Mouse (Mus musculus) MEL (cell line): ENCODE results near the gene Tbc1d7. TPM values are rescaled to one million over a fixed set of nuclear protein-coding genes. Genes with fewer than 3 reads are reported as not detected.

Experiments used
- DNase-seq: peaks from one replicate; pipeline ENCODE4 v3.0.0; 2011; ENCODE audit warnings: low read depth, low spot score
- H3K27ac ChIP-seq: 2 replicates; pipeline ENCODE4 v1.5.1; 2012; ENCODE audit warnings: low read depth, mild to moderate bottlenecking, control low read depth, low read length, moderate library complexity; ENCODE audit not compliant: control insufficient read depth
- H3K27me3 ChIP-seq, 2 experiments: fragments of 150-350 bp in 1 of 2; sonication (generic) in 1 of 2; 2 replicates each; pipeline ENCODE4 v1.6.1; 2012; ENCODE audit warnings: low read length in 2 of 2, mild to moderate bottlenecking in 2 of 2, improper control_type of control experiment in 1 of 2, moderate library complexity in 1 of 2; ENCODE audit not compliant: insufficient read depth in 2 of 2, control insufficient read depth in 1 of 2
- H3K36me3 ChIP-seq, 2 experiments: 2 replicates each; pipeline ENCODE4 v1.6.1; 2012 to 2014; ENCODE audit warnings: low read length in 2 of 2, improper control_type of control experiment in 1 of 2, inconsistent platforms in 1 of 2, mild to moderate bottlenecking in 1 of 2; ENCODE audit not compliant: insufficient read depth in 2 of 2, control insufficient read depth in 1 of 2
- H3K4me1 ChIP-seq, 2 experiments: fragments of 150-350 bp in 1 of 2; sonication (generic) in 1 of 2; 2 replicates each; pipeline ENCODE4 v1.6.1; 2012; ENCODE audit warnings: low read length in 2 of 2, improper control_type of control experiment in 1 of 2, mild to moderate bottlenecking in 1 of 2; ENCODE audit not compliant: insufficient read depth in 2 of 2, control insufficient read depth in 1 of 2
- H3K4me3 ChIP-seq, 2 experiments: fragments of 150-350 bp in 1 of 2; sonication (generic) in 1 of 2; 2 replicates each; pipeline ENCODE4 v1.5.1; 2012; ENCODE audit warnings: low read depth in 2 of 2, low read length in 2 of 2, mild to moderate bottlenecking in 2 of 2, moderate library complexity in 2 of 2, control low read depth in 1 of 2, improper control_type of control experiment in 1 of 2; ENCODE audit not compliant: control insufficient read depth in 1 of 2, insufficient read depth in 1 of 2
- H3K79me2 ChIP-seq: 2 replicates; pipeline ENCODE4 v1.6.1; 2012; ENCODE audit warnings: mild to moderate bottlenecking, low read length, moderate library complexity; ENCODE audit not compliant: control insufficient read depth, poor library complexity, insufficient read depth
- H3K9ac ChIP-seq: 2 replicates; pipeline ENCODE4 v1.6.1; 2012; ENCODE audit warnings: low read depth, mild to moderate bottlenecking, control low read depth, low read length, moderate library complexity; ENCODE audit not compliant: control insufficient read depth, poor library complexity, severe bottlenecking
- H3K9me3 ChIP-seq: fragments of 150-350 bp; sonication (generic); replicated peaks from 2 replicates; pipeline ENCODE4 v1.6.1; 2012; ENCODE audit warnings: mild to moderate bottlenecking, low read length, improper control_type of control experiment, moderate library complexity; ENCODE audit not compliant: insufficient read depth
- BHLHE40 ChIP-seq: IDR thresholded peaks from 2 replicates; pipeline ENCODE4 v1.6.1; 2012; ENCODE audit warnings: low read depth, mild to moderate bottlenecking, inconsistent platforms, low read length, improper control_type of control experiment, borderline replicate concordance
- CHD2 ChIP-seq: IDR thresholded peaks from 2 replicates; pipeline ENCODE4 v1.6.1; 2011; ENCODE audit warnings: low read length, improper control_type of control experiment
- E2F4 ChIP-seq: IDR thresholded peaks from 2 replicates; pipeline ENCODE4 v1.6.1; 2011; ENCODE audit warnings: low read depth, low read length, improper control_type of control experiment, borderline replicate concordance
- ELF1 ChIP-seq: IDR thresholded peaks from 2 replicates; pipeline ENCODE4 v1.6.1; 2014; ENCODE audit warnings: low read depth, mild to moderate bottlenecking, inconsistent platforms, low read length, improper control_type of control experiment, moderate library complexity
- GABPA ChIP-seq: IDR thresholded peaks from 2 replicates; pipeline ENCODE4 v1.6.1; 2012; ENCODE audit warnings: low read depth, mild to moderate bottlenecking, inconsistent platforms, low read length, improper control_type of control experiment, moderate library complexity
- GATA1 ChIP-seq: IDR thresholded peaks from 2 replicates; pipeline ENCODE4 v1.6.1; 2011; ENCODE audit warnings: low read depth, low read length, improper control_type of control experiment
- HCFC1 ChIP-seq: IDR thresholded peaks from 2 replicates; pipeline ENCODE4 v1.6.1; 2012; ENCODE audit warnings: low read depth, mild to moderate bottlenecking, inconsistent platforms, low read length, improper control_type of control experiment, moderate library complexity
- KAT2A ChIP-seq: conservative IDR thresholded peaks from 2 replicates; pipeline ENCODE4 v1.6.1; 2012; ENCODE audit warnings: low read depth, low read length, improper control_type of control experiment, inconsistent platforms
- MAFK ChIP-seq: IDR thresholded peaks from 2 replicates; pipeline ENCODE4 v1.6.1; 2011; ENCODE audit warnings: low read depth, mild to moderate bottlenecking, low read length, improper control_type of control experiment, borderline replicate concordance
- MAX ChIP-seq: IDR thresholded peaks from 2 replicates; pipeline ENCODE4 v1.6.1; 2011; ENCODE audit warnings: low read length, improper control_type of control experiment
- MEF2A ChIP-seq: IDR thresholded peaks from 2 replicates; pipeline ENCODE4 v1.6.1; 2014; ENCODE audit warnings: low read depth, mild to moderate bottlenecking, inconsistent platforms, low read length, improper control_type of control experiment; ENCODE audit not compliant: poor library complexity, insufficient replicate concordance, severe bottlenecking; ENCODE audit errors: extremely low read depth
- MYB ChIP-seq: IDR thresholded peaks from 2 replicates; pipeline ENCODE4 v1.6.1; 2011; ENCODE audit warnings: mild to moderate bottlenecking, low read depth, low read length, improper control_type of control experiment
- MYC ChIP-seq: IDR thresholded peaks from 2 replicates; pipeline ENCODE4 v1.6.1; 2011; ENCODE audit warnings: low read depth, mild to moderate bottlenecking, low read length, improper control_type of control experiment, moderate library complexity
- RCOR1 ChIP-seq: IDR thresholded peaks from 2 replicates; pipeline ENCODE4 v1.6.1; 2012; ENCODE audit warnings: low read depth, mild to moderate bottlenecking, inconsistent platforms, low read length, improper control_type of control experiment
- SIN3A ChIP-seq: IDR thresholded peaks from 2 replicates; pipeline ENCODE4 v1.6.1; 2012; ENCODE audit warnings: low read length, improper control_type of control experiment, inconsistent platforms
- SMC3 ChIP-seq: IDR thresholded peaks from 2 replicates; pipeline ENCODE4 v1.6.1; 2011; ENCODE audit warnings: low read depth, low read length, improper control_type of control experiment
- TBP ChIP-seq: IDR thresholded peaks from 2 replicates; pipeline ENCODE4 v1.8.0; 2011; ENCODE audit warnings: low read depth, low read length, improper control_type of control experiment
- TCF12 ChIP-seq: IDR thresholded peaks from 2 replicates; pipeline ENCODE4 v1.6.1; 2014; ENCODE audit warnings: low read depth, mild to moderate bottlenecking, inconsistent platforms, low read length, improper control_type of control experiment, moderate library complexity
- USF1 ChIP-seq: IDR thresholded peaks from 2 replicates; pipeline ENCODE4 v1.6.1; 2014; ENCODE audit warnings: low read depth, mild to moderate bottlenecking, inconsistent platforms, low read length, improper control_type of control experiment, moderate library complexity
- ZKSCAN1 ChIP-seq: IDR thresholded peaks from 2 replicates; pipeline ENCODE4 v1.6.1; 2012; ENCODE audit warnings: low read depth, mild to moderate bottlenecking, inconsistent platforms, low read length, improper control_type of control experiment, moderate library complexity
- ZMIZ1 ChIP-seq: IDR thresholded peaks from 2 replicates; pipeline ENCODE4 v1.6.1; 2012; ENCODE audit warnings: low read depth, mild to moderate bottlenecking, inconsistent platforms, low read length, improper control_type of control experiment, moderate library complexity
- polyA plus RNA-seq, 2 experiments: library from polyadenylated mRNA; stranded (reverse) in 1 of 2; unstranded in 1 of 2; fragments of >175 nt in 1 of 2; fragments of >200 nt in 1 of 2; gene quantifications; 2 replicates each; pipeline versions ENCODE4 v1.2.1 to v1.2.4; 2012; ENCODE audit warnings: low replicate concordance in 2 of 2, low read depth in 1 of 2; ENCODE audit not compliant: insufficient read length in 2 of 2, insufficient read depth in 1 of 2, missing spikeins in 1 of 2
- total RNA-seq: library from RNA; depleted of rRNA; stranded (reverse); fragments of 300-350 nt; gene quantifications from 2 replicates; pipeline ENCODE4 v1.2.3, GENCODE M21; 2012

Gene Tbc1d7
- total and polyA plus RNA-seq, 3 experiments = 11.6 to 29.4 TPM; not detected in 1

DNA sequence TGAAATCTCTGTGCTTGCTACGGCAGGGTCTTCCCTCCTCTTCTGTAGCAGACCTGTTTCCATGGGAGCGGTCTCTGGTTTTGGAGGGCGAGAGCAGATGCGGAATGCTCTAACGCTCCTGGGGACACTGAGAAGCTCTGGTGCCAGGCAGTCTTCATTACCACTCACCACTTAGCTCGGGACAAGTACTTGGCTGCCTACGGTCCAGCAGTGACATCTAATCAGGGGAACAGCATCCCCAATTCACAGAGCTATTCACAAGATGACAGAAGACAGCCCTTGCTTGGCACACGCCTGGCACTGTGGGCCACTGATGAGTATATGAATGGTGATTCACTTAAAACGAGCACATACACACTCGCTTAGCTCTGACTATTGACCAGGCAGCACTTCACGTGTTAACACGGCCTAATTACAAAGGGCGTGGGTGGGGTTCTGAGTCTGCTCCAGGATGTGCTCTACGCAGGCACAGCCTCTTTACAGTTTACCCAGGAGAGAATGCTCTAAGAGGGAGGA, 19.2 kb downstream of the Tbc1d7 start:
- H3K9ac ChIP-seq = no peak overlapping the region
- no peaks in the 10 kb centered on the region for H3K27me3 ChIP-seq
- TF ChIP-seq HCFC1 = no peak
- no peak for TF ChIP-seq TCF12
- no peak for TF ChIP-seq E2F4
- TF ChIP-seq ZKSCAN1 = no peak
- TF ChIP-seq TBP = no peak
- no peak for TF ChIP-seq SIN3A
- TF ChIP-seq CHD2 = no peak
- TF ChIP-seq GATA1 = no peak
- no peaks in the 10 kb centered on the region for H3K9me3 ChIP-seq
- no peak overlapping the region for H3K27ac ChIP-seq
- H3K36me3 ChIP-seq = no peaks in the 10 kb centered on the region
- H3K4me3 ChIP-seq = no peak overlapping the region
- H3K79me2 ChIP-seq = no peaks in the 10 kb centered on the region
- DNase-seq = no peak
- H3K4me1 ChIP-seq = no peaks in the 10 kb centered on the region

DNA sequence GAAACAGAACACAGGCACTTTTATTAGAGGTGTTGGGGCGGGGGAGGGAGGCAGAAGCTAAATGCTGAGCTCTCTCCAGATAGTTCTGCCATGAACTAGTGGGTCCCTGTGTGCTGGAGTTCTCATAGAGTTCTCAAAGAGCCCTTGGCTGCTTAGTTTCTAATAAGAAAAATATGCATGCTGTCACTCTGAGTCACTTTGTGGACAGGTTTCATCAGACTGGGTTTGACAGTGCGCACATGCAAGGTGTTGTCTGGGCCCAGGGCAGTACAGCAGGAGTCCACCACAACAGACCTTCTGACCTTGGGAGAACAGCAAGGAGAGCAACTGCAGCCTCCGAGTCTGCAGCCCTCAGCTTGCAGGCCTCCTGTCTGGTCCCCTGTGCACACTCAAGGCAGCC, 21.6 kb downstream of the Tbc1d7 start:
- H3K9ac ChIP-seq = no peak overlapping the region
- DNase-seq = no peak
- H3K4me3 ChIP-seq = no peak overlapping the region
- TF ChIP-seq MYC = no peak
- TF ChIP-seq, all 39 proteins: peak for 0
- Histone ChIP-seq H3K36me3 (no peaks in the 10 kb centered on the region), H3K4me1 (no peaks in the 10 kb centered on the region), H3K27me3 (no peaks in the 10 kb centered on the region; a peak in 1 of 4 replicates), H3K79me2 (no peaks in the 10 kb centered on the region), H3K27ac (no peak overlapping the region), H3K9me3 (no peaks in the 10 kb centered on the region)

DNA sequence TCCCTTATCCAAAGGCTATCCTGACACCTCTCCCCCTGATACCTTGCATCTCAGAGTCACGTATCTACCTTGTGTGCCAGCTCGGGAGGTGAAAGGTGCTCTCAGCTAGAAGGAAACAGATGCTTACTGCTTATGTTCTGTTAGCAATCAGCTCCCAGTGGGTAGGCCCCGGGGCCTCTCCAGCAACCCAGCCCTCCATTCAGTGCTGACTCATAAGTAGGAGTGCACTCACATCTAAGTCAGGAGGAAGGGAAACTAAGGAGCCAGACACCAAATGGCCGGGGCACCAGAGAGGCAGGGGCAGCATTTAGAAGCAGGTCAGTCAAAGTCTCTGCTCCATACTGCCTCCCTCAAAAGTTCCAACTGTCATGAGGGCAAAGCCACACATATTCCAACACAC, 22.6 kb downstream of the Tbc1d7 start:
- DNase-seq = no peak
- Histone ChIP-seq H3K4me3 (no peak overlapping the region), H3K9me3 (no peaks in the 10 kb centered on the region), H3K9ac (no peak overlapping the region), H3K4me1 (no peaks in the 10 kb centered on the region), H3K36me3 (no peaks in the 10 kb centered on the region), H3K27me3 (no peaks in the 10 kb centered on the region; a peak in 1 of 4 replicates), H3K27ac (no peak overlapping the region), H3K79me2 (no peaks in the 10 kb centered on the region)
- TF ChIP-seq GABPA (no peak), KAT2A (no peak), GATA1 (no peak), E2F4 (no peak), BHLHE40 (no peak), RCOR1 (no peak), ZMIZ1 (no peak), MEF2A (no peak), MYB (no peak), SMC3 (no peak), SIN3A (no peak), MYC (no peak), USF1 (no peak), MAX (no peak), MAFK (no peak), ELF1 (no peak), ZKSCAN1 (no peak)
